ENCODE assay signal across 8 mouse cellular contexts in genomic region chr10:30803587-30804253, GRCm38 (mm10). TPM values are rescaled to one million over a fixed set of nuclear protein-coding genes. Genes with fewer than 3 reads are reported as not detected.
A peak's percentile ranks its signal among the peaks of the same experiment; 100 is the strongest.
DNase-seq lines count a peak whose midpoint lies in the region; ATAC-seq and TF ChIP-seq lines count a peak whose summit lies in the region.

No protein-coding gene starts in this region.

- peak overlapping the region; percentile 89 for H3K9ac ChIP-seq in embryonic facial prominence, embryonic 13.5 days
- H3K9ac ChIP-seq in intestine, postnatal 0 days (ENCODE audit: low read depth, low read length), result peak overlapping the region; percentile 74
- H3K9ac ChIP-seq in midbrain, embryonic 16.5 days (ENCODE audit: low read depth, low read length), result peak overlapping the region; percentile 99

- no peaks in the 10 kb centered on the region for H3K27me3 ChIP-seq in embryonic facial prominence, embryonic 13.5 days
- no peaks in the 10 kb centered on the region for H3K27me3 ChIP-seq in intestine, postnatal 0 days (replicated peaks; ENCODE audit: control insufficient read depth, insufficient read depth, low read length)
- no peaks in the 10 kb centered on the region for H3K27me3 ChIP-seq in midbrain, embryonic 16.5 days (ENCODE audit: control insufficient read depth, insufficient read depth, low read depth, low read length)

- no peaks in the 10 kb centered on the region for H3K9me3 ChIP-seq in embryonic facial prominence, embryonic 13.5 days
- no peaks in the 10 kb centered on the region for H3K9me3 ChIP-seq in intestine, postnatal 0 days (ENCODE audit: control insufficient read depth)
- H3K9me3 ChIP-seq in midbrain, embryonic 16.5 days (replicated peaks; ENCODE audit: control insufficient read depth, low read length, poor library complexity, severe bottlenecking), result no peaks in the 10 kb centered on the region

- peak overlapping the region; percentile 70 for H3K4me2 ChIP-seq in embryonic facial prominence, embryonic 13.5 days
- peak overlapping the region; percentile 88 for H3K4me2 ChIP-seq in intestine, postnatal 0 days (replicated peaks; ENCODE audit: low read depth)
- H3K4me2 ChIP-seq in midbrain, embryonic 16.5 days (ENCODE audit: low read length), result peak overlapping the region; percentile 61

- no peaks in the 10 kb centered on the region for H3K36me3 ChIP-seq in embryonic facial prominence, embryonic 13.5 days
- H3K36me3 ChIP-seq in intestine, postnatal 0 days (ENCODE audit: control insufficient read depth, insufficient read depth), result no peaks in the 10 kb centered on the region
- no peaks in the 10 kb centered on the region for H3K36me3 ChIP-seq in midbrain, embryonic 16.5 days (ENCODE audit: control insufficient read depth, insufficient read depth, low read length)

- TF ChIP-seq CTCF in intestine, postnatal 0 days (IDR thresholded peaks at IDR 0.05; ENCODE audit: low read depth), result no peak

- peak overlapping the region; percentile 94 for H3K27ac ChIP-seq in embryonic facial prominence, embryonic 13.5 days
- H3K27ac ChIP-seq in intestine, postnatal 0 days (ENCODE audit: low read depth, low read length), result peak overlapping the region; percentile 96
- H3K27ac ChIP-seq in midbrain, embryonic 16.5 days (ENCODE audit: low read length), result peak overlapping the region; percentile 99

- H3K4me3 ChIP-seq in embryonic facial prominence, embryonic 13.5 days, result peak overlapping the region; percentile 85
- H3K4me3 ChIP-seq in intestine, postnatal 0 days (ENCODE audit: low read depth, low read length), result peak overlapping the region; percentile 87
- H3K4me3 ChIP-seq in midbrain, embryonic 16.5 days (ENCODE audit: low read depth, low read length), result peak overlapping the region; percentile 93

- ATAC-seq in embryonic facial prominence, embryonic 13.5 days (ENCODE audit: insufficient number of reproducible peaks, insufficient read depth, low FRiP score, low TSS enrichment, low read depth), result no peak
- no peak for ATAC-seq in intestine, postnatal 0 days
- ATAC-seq in midbrain, embryonic 16.5 days, result peak; percentile 25

- H3K4me1 ChIP-seq in embryonic facial prominence, embryonic 13.5 days, result peaks cover 6% of the 10 kb centered on the region
- H3K4me1 ChIP-seq in intestine, postnatal 0 days (replicated peaks; ENCODE audit: control insufficient read depth, insufficient read depth, low read length), result no peaks in the 10 kb centered on the region; the same call in 1 of the 2 replicates
- H3K4me1 ChIP-seq in midbrain, embryonic 16.5 days (ENCODE audit: control insufficient read depth, insufficient read depth, low read length), result peaks cover 8% of the 10 kb centered on the region

- 36% methylated on average over 7 of the region's 7 CpGs for WGBS in embryonic facial prominence, embryonic 13.5 days
- WGBS in intestine, postnatal 0 days, result 26% methylated on average over 7 of the region's 7 CpGs
- 33% methylated on average over 7 of the region's 7 CpGs for WGBS in midbrain, embryonic 16.5 days

- DNase-seq in adrenal gland, postnatal 14 days, result peak; percentile 9
- DNase-seq in adrenal gland, adult (ENCODE audit: inconsistent age in 2 of 2, low spot score in 1 of 2), result no peak
- peak; percentile 16 for DNase-seq in ovary, postnatal 14 days (ENCODE audit: low spot score)
- DNase-seq in ovary, adult 18-20 months (ENCODE audit: low spot score), result no peak
- no peak for DNase-seq in right cerebral cortex, postnatal 10 days (ENCODE audit: low spot score in 2 of 2)

RNA-seq across cellular contexts. Expression of gene Ncoa7, which starts 0.6 kb away (rescaled TPM):
- total RNA-seq in adrenal gland, postnatal 14 days (2021), result 35.2 and 38.4 TPM in 2 replicates
- 8.8 and 10.3 TPM in 2 replicates for polyA plus RNA-seq in embryonic facial prominence, embryonic 13.5 days (2015; fragmentation: Nextera tagmentation; extraction: Ambion mirVana)
- polyA plus RNA-seq in intestine, postnatal 0 days (2015; fragmentation: Nextera tagmentation; extraction: Ambion mirVana), result 10.4 and 13.1 TPM in 2 replicates
- 24.6 and 25.4 TPM in 2 replicates for polyA plus RNA-seq in midbrain, embryonic 16.5 days (2015; fragmentation: Nextera tagmentation; extraction: Ambion mirVana)

RNA-seq across cellular contexts. Expression of gene Hey2, which starts 38.9 kb away (rescaled TPM):
- 1.7 and 3.0 TPM in 2 replicates for total RNA-seq in adrenal gland, postnatal 14 days (2021)
- polyA plus RNA-seq in embryonic facial prominence, embryonic 13.5 days (2015; fragmentation: Nextera tagmentation; extraction: Ambion mirVana), result 25.4 and 27.9 TPM in 2 replicates
- polyA plus RNA-seq in intestine, postnatal 0 days (2015; fragmentation: Nextera tagmentation; extraction: Ambion mirVana), result 1.2 and 1.9 TPM in 2 replicates
- 3.4 and 4.0 TPM in 2 replicates for polyA plus RNA-seq in midbrain, embryonic 16.5 days (2015; fragmentation: Nextera tagmentation; extraction: Ambion mirVana)

Comparison
In these comparisons a context has a peak if more than half of its experiments do, and no peak if none do; other contexts are left out.
1. DNase-seq: peak in adrenal gland, postnatal 14 days (single experiment) and ovary, postnatal 14 days (single experiment); none in adrenal gland, adult (0 of 2), ovary, adult 18-20 months (single experiment) and right cerebral cortex, postnatal 10 days (0 of 2).
2. Peak in every context shown above with its lines, with median percentiles within 50 percentile points of each other: H3K27ac ChIP-seq, H3K4me2 ChIP-seq, H3K4me3 ChIP-seq and H3K9ac ChIP-seq.